Mouse (Mus musculus) CH12.LX (cell line): Measurements from ENCODE around the gene Abcc3.

Source experiments
- CTCF ChIP-seq, 2 experiments: IDR thresholded peaks in 1 of 2; conservative IDR thresholded peaks in 1 of 2; 2 replicates each; pipeline ENCODE4 v1.5.1; 2011 to 2012; ENCODE audit warnings: low read depth in 2 of 2, low read length in 2 of 2, improper control_type of control experiment in 1 of 2, inconsistent platforms in 1 of 2, mild to moderate bottlenecking in 1 of 2, moderate library complexity in 1 of 2
- IRF4 ChIP-seq: IDR thresholded peaks from 2 replicates; pipeline ENCODE4 v1.6.1; 2014; ENCODE audit warnings: low read depth, mild to moderate bottlenecking, inconsistent platforms, low read length, improper control_type of control experiment
- MAZ ChIP-seq: IDR thresholded peaks from 2 replicates; pipeline ENCODE4 v1.6.1; 2012; ENCODE audit warnings: low read depth, mild to moderate bottlenecking, inconsistent platforms, low read length, improper control_type of control experiment, moderate library complexity
- PAX5 ChIP-seq: IDR thresholded peaks from 2 replicates; pipeline ENCODE4 v1.6.1; 2012; ENCODE audit warnings: low read length, inconsistent platforms, mixed read lengths
- USF1 ChIP-seq: IDR thresholded peaks from 2 replicates; pipeline ENCODE4 v1.6.1; 2014; ENCODE audit warnings: low read depth, mild to moderate bottlenecking, inconsistent platforms, low read length, improper control_type of control experiment
- ZMIZ1 ChIP-seq: IDR thresholded peaks from 2 replicates; pipeline ENCODE4 v1.6.1; 2012; ENCODE audit warnings: low read depth, mild to moderate bottlenecking, inconsistent platforms, low read length, improper control_type of control experiment

- TF ChIP-seq CTCF (conservative IDR thresholded peaks at IDR 0.05 in 1 of 2, IDR thresholded peaks at IDR 0.05 in 1 of 2; ENCODE audit: low read depth in 2 of 2, low read length in 2 of 2) (no peak), PAX5 (no peak), USF1 (no peak), MAZ (no peak), ZMIZ1 (no peak), IRF4 (no peak)
These were observed 60.1 kb downstream of the Abcc3 start for GRCm38 (mm10) chr11:94332726-94333125.
